Mouse (Mus musculus) embryonic stem cell, embryonic (primary cell): ENCODE measurements around the gene Olfr412.

Experiments used
- CTCF ChIA-PET, 4 experiments: fragments of 300-600 bp in 2 of 4; fragments of 350-600 bp in 2 of 4; sonication (Branson Sonifier 250); formaldehyde crosslinking; loops; one replicate each; lab custom pipeline; 2022; ENCODE audit warnings: inconsistent platforms in 2 of 4; lab: Charles Lee
- POLR2A ChIA-PET, 4 experiments: fragments of 300-600 bp in 2 of 4; fragments of 350-600 bp in 2 of 4; sonication (Branson Sonifier 250); formaldehyde crosslinking; loops; one replicate each; lab custom pipeline; 2022; ENCODE audit warnings: antibody characterized with exemption in 4 of 4, inconsistent platforms in 1 of 4; lab: Charles Lee

The Olfr412 gene

DNA sequence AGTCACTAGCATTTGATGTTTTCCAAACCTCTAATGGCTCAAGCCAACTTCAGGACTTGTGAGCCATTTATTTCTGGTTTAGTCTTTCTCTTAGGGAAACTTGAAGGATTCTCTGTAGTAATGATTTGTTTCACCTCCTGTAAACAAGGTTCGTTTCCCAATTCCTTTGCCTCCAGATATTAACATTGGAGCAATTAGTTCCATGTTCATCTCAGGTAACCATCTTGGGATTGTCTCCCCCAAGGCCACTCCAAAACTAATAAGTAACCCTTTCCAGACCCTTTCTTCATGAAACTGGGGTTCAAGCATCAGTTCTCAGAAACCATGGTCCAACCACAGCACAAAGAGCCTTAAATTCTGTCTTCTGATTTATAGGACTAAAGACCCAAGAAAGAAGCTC, at the start of gene Olfr412:
Olfr412 (plus strand) TSS at position 301 of the 400 bp plus-strand sequence.
- ChIA-PET POLR2A (no interaction called here), CTCF (no interaction called here)

DNA sequence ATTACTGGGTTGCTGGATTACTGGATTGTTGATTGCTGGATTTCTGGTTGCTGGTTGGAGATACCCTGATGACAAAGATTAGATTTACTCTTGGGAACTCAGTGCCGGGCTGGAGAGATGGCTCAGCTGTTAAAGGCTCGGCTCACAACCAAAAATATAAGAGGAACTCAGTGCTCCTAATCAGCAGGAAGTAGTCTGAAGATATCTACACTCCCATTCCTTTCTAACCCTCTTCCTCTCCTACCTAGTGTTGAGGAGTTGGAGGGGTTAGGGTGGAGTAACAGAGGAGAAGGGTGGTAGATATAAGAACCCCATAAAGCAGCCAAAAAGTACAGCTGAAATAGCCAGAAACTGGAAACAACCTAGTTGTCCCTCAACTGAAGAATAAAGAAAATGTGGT, 35.8 kb upstream of the Olfr412 start:
- POLR2A ChIA-PET = no interaction called here
- CTCF ChIA-PET = no interaction called here

DNA sequence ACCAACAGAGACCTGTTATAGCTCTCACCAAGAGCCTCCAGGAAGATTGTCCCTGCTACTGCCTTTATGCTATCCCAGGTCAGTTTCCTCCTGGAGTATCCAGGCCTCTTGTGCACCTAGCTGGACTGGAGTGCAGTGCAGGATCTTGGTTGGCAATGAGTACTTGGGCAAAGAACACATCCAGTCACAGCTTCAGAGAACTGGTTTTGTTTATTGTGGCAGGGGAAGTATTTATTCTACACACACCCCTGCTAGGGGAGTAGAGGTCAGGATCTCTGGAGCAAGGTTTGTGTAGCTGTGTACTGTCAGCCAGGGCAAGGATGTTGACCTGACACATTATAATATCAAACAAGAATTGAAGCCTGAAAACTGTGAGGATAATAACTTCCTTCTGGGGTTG, 33.1 kb upstream of the Olfr412 start:
- CTCF ChIA-PET = no interaction called here
- POLR2A ChIA-PET = no interaction called here

DNA sequence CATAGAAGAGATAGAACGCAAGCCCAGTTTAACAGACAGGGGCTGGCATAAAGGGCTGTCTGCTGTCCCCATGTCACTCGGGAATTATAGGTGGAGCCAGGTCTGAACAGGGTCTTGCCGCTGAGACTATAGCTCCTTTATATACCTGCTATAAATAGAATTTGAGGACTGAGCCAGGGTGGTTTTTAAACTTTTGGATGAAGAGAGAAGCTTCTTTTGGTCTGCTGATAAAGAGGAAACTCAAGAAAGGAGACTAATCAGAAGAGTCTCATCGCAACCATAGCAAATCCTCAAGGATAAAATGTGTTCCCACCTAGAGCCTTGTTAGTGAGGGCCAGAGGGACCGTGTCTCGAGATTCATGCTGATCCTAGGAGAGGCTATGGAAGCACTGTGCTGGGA, 23.9 kb upstream of the Olfr412 start, which contains the start of gene Olfr410:
Olfr410 (minus strand) TSS at position 101 of the 400 bp plus-strand sequence.
- CTCF ChIA-PET = interaction anchor here in 1 of 4 experiments (0.6 kb wide), 1 partner anchor 305 kb away, joined by 4 read pairs; no protein-coding TSS in a partner anchor

DNA sequence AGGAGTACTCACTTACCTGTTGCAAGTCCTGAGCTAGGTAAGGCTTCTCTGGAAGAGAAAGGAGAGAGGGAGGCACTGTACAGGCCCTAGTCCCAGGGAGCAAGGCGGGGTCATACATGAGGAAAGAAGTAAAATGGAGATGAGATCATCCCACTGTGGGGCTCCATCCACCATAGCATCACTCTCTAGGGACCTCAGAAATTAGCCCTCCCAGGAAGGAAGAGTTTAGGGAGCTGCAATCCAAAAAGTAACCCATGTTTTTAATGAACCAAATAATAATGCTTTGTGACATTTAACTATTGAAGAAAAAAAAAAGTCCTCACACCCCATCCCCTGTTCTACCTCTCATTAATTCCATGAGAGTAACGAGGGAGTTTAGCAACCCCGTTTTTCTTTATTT, 9.3 kb upstream of the Olfr412 start, which contains the start of gene Olfr411:
Olfr411 (minus strand) TSS at position 101 of the 400 bp plus-strand sequence.
- ChIA-PET CTCF (no interaction called here), POLR2A (no interaction called here)

More for the DNA sequence above, 23.9 kb upstream of the Olfr412 start, which contains the start of gene Olfr410:
- POLR2A ChIA-PET = no interaction called here

DNA sequence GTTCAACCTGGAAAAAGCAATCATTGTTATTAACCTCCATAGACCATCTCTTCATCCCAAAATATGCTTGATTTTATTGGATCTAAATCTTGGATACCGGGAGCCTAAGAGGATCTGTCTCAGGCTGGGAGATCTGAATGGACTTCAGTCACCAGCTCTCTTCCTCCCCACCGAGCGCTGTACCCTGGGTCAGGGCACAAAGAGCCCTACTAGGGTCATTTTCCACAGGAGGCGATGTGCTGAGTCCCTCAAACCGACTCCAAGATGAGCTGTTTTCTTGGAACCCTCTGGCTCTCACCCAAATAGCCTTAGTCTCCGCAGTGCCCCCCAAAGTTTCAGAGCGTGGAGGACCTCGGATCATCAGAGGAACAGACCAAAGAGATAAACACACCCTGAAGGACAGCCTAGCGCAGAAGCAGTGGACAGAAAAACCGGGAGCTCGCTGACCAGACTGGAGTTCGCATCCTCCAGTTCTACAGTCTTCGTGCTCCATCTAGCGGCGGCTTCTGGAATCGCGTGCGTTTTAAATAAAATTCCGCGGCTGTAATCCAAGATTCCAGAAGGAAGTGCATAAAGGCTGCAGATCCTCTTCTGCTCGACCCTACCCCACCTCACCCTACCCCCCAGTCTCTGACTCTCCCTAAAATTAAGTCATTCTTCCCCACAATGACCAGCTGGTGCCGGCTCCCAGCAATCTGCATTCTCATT, 9.7 kb downstream of the Olfr412 start:
- ChIA-PET POLR2A (interaction anchor here in 3 of 4 experiments (0.5 to 1.6 kb wide), 5 partner anchors 41 to 1173 kb away, joined by 3 to 5 read pairs (median 3); partner anchors contain the start of genes Ctns (in 1 of the 3) and Shpk (in 1 of the 3)), CTCF (interaction anchor here (0.5 to 3.1 kb wide), 42 partner anchors 8 to 1364 kb away, joined by 3 to 16 read pairs (median 3); partner anchors contain the start of genes Ctns (in 1 of the 4), Haspin (in 1 of the 4) and Shpk (in 1 of the 4))

DNA sequence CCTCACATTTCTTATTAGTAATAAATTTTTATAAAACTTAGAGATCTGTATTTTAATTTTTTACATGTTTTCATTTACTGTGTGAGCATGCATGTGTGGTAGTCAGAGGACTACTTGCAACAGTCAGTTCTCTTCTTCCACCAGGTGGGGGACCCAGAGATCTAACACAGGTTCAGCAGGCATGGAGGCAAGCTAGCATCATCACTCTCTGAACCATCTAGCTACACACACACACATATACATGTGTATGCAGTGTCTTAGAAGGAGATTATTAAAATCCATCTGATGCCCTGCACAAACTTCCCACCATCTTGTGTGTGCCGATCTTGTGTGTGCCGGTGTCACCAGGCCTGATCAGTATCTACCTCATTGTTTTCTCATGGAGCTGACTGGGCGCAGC, 15.0 kb downstream of the Olfr412 start:
- ChIA-PET CTCF (interaction anchor here (0.6 to 3.8 kb wide), 50 partner anchors 9 to 793 kb away, joined by 3 to 59 read pairs (median 4); no protein-coding TSS in a partner anchor), POLR2A (interaction anchor here (0.7 to 2.4 kb wide), 13 partner anchors 10 to 171 kb away, joined by 3 to 16 read pairs (median 4); no protein-coding TSS in a partner anchor)

DNA sequence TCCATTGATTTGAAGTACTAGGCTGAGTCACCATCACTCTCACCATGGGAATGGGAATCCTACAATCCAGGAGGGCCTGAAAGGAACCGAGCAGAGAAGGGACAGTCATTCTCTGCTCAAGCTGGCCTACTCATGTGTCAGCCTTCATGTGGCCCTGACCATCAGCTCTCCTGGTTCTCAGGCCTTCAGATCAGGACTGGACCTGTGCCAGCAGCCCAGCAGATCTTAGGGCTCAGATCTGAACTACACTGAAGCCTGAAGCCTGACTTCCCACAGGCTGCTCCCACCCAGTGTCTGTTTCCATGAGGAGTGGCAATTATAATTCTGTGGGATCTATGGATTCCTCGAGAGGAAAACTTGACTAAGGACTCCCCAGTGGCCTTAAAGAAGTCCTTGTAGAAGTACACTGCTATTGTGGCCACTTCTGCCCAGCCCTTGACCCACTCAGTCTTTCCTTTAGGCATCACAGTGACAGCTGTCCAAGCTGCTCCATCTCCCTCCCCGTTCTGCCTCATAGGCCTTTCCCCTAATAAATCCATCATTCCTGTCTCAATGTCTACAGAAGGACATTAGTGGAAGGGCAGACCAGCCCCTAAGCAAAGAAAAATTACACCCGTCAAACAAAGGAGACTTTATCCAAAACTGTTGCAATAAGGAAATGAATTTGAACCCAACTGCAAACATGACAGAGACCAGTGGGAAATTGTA, 17.5 kb downstream of the Olfr412 start:
- CTCF ChIA-PET = no interaction called here

DNA sequence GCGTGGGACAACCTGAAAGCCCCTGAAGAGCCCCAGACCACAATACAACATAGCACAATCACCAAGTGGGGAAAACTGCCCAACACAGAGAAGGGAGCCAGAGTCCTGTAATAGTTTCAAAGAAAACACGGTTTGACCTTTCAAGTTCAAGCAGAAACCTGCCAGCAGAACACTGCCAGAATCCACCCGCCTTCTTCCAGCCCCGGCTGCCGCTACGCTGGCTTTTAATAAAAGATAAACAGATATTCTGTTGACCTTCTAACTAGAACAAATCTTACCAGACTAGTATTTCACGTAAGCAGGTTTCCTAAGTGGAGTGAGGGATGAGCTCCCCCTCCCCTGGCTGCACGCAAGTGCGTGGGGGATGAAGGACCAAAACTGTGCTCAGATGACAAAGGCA, 23.8 kb downstream of the Olfr412 start:
- ChIA-PET POLR2A (no interaction called here), CTCF (interaction anchor here in 1 of 4 experiments (1.3 kb wide), 1 partner anchor 10 kb away, joined by 3 read pairs; no protein-coding TSS in a partner anchor)

More for the DNA sequence above, 17.5 kb downstream of the Olfr412 start:
- POLR2A ChIA-PET = no interaction called here

DNA sequence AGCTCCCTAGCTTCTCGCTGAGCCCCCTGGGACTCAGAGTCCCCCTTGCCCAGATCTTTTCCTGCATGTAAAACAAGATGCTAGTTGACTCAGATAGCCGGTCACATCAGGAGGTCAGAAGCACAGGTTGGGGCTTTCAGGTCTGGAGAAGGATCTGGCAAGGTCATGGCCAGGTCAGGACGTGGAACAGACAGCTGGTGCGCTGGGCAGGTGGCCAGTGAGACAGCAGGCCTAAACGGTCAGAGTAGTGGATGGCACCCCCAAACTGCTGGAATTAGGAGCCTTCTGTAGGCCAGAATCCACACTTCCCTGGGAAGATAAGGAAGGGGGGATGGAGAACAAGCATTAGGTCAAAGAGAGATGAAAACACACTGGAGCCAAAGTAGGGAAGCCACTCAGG, 25.3 kb downstream of the Olfr412 start:
- ChIA-PET CTCF (interaction anchor here (0.5 to 1.2 kb wide), 4 partner anchors 10 to 160 kb away, joined by 3 to 4 read pairs (median 3); no protein-coding TSS in a partner anchor), POLR2A (interaction anchor here in 1 of 4 experiments (1.5 kb wide), 1 partner anchor 10 kb away, joined by 3 read pairs; no protein-coding TSS in a partner anchor)

DNA sequence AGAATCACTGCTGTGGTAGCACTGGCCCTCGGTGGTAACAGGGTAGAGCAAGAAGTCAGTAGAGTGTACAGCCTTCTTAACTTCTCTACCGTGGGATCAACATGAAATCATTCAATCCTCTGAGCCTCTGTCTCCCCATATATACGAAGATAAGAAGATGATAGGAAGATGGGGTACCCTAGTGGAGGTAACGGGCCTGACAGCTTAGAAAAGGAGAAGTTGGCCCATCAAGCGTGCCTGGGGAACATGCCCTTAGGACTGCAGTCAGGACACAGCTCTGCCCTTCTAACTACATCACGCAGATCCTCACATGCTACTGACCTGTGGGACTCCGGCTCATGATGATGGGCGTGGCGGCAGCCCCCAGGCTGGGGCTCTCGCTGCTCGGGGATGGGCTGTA, 30.0 kb downstream of the Olfr412 start:
- ChIA-PET CTCF (interaction anchor here in 2 of 4 experiments (0.7 to 1.4 kb wide), 3 partner anchors 15 to 135 kb away, joined by 3 read pairs; no protein-coding TSS in a partner anchor), POLR2A (interaction anchor here in 2 of 4 experiments (0.8 to 1.1 kb wide), 2 partner anchors 11 to 14 kb away, joined by 3 read pairs; no protein-coding TSS in a partner anchor)

DNA sequence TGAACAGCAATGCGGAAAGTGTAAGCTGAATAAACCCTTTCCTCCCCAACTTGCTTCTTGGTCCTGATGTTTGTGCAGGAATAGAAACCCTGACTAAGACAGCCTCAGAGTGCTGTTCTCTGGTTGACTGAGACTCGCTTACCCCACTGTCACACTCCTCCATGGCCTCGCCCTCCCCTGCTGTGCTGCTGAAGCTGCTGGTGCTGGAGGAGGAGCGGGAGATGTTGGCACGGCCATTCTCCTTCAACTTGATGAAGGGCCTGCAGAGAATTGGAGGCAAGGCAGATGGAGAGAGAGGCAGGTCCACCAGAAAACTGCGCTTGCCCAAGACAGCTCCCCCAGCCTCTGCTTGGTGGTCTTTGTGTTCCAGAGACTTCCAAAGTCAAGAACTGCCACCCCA, 31.0 kb downstream of the Olfr412 start:
- POLR2A ChIA-PET = no interaction called here

DNA sequence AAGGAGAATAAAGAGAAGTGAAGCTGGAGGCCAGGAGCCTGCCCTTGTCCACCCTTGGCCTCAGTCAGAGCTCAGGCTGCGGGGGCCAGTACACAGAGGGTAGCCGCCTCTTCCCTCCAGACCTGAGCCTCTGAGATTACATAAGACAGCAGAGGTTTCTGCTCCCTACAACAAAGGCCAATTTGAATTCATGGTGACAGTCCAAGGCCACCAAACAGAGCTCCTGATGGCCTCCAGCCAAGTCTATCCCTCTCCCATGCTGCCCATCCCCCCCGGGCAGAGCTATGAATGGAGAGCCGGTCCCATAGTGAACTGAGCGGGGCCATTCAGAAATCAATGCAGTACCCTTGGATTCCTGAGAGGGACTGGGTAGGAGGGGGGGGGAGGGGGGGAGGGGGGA, 31.6 kb downstream of the Olfr412 start:
- CTCF ChIA-PET = interaction anchor here in 2 of 4 experiments (0.6 to 0.7 kb wide), 2 partner anchors 45 to 1523 kb away, joined by 3 read pairs; no protein-coding TSS in a partner anchor
- POLR2A ChIA-PET = no interaction called here

More for the DNA sequence above, 31.0 kb downstream of the Olfr412 start:
- CTCF ChIA-PET = interaction anchor here in 3 of 4 experiments (0.6 to 1.4 kb wide), 3 partner anchors 16 to 732 kb away, joined by 3 to 4 read pairs (median 3); no protein-coding TSS in a partner anchor

DNA sequence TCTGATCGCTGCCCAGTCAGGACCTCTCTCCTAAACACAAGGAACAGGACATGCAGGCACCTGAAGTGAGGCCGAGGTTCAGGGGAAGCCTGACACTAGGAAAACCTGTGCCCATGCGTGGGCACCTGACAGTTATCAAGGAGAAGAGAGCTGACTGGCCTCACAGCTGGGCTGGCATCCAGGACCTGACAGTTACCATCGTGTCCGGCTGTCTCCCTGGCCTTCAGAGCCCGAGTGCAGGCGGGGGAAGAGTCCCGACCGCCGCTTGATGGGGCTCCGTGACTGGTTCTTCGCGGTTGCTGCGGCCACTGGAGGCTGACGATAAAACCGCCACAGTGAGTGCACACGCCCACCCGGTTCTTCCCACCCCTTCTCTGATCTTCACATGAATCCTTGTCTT, 33.7 kb downstream of the Olfr412 start:
- ChIA-PET POLR2A (interaction anchor here in 1 of 4 experiments (0.8 kb wide), 1 partner anchor 152 kb away, joined by 3 read pairs; no protein-coding TSS in a partner anchor), CTCF (interaction anchor here in 1 of 4 experiments (1.5 kb wide), 1 partner anchor 19 kb away, joined by 4 read pairs; no protein-coding TSS in a partner anchor)

DNA sequence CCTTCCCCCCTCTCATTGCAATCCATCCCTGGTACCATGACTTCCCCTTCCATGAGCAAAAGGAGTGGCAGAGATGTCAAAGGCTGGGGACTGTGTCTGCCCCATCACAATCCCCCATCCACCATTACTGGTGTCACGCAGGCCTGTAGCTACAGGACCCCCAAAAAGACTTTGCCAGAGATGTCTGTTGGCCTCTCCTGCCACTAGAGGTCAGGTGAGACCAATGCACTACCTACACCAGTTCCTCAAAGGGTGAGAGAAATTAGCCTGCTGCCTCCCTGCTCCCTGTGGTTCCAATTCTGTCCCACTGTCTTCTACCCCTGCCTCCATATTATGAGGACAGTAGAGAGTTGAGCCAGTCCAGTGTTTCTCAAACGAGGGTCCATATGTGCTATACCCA, 40.3 kb downstream of the Olfr412 start:
- CTCF ChIA-PET = interaction anchor here in 3 of 4 experiments (0.6 to 3.7 kb wide), 13 partner anchors 10 to 187 kb away, joined by 3 to 29 read pairs (median 4); no protein-coding TSS in a partner anchor
- POLR2A ChIA-PET = interaction anchor here in 2 of 4 experiments (0.7 to 4.3 kb wide), 3 partner anchors 11 to 145 kb away, joined by 3 to 17 read pairs (median 3); no protein-coding TSS in a partner anchor

DNA sequence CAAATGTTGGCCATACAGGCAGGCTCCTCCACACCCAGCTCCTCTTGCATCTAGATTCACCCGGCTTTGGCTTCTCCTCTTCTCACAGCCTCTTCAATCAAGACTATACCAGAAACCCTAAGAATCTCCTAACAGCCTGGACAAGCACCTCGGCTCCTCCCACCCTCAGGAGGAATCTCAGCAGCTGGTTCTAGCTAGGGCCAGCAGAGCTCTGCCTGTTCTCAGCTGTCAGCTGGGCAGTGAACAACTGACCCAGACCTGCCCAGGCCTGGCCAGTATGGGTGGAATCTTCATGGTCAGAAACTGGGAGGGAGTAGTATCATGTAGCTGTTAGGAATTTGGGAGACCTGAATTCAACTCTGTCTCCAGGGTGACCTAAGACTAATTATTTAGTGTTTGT, 42.3 kb downstream of the Olfr412 start:
- ChIA-PET POLR2A (interaction anchor here in 1 of 4 experiments (0.7 to 4.3 kb wide), 3 partner anchors 119 to 143 kb away, joined by 3 to 17 read pairs (median 7); no protein-coding TSS in a partner anchor), CTCF (interaction anchor here in 1 of 4 experiments (1.5 to 3.7 kb wide), 3 partner anchors 61 to 142 kb away, joined by 5 to 20 read pairs (median 8); no protein-coding TSS in a partner anchor)

DNA sequence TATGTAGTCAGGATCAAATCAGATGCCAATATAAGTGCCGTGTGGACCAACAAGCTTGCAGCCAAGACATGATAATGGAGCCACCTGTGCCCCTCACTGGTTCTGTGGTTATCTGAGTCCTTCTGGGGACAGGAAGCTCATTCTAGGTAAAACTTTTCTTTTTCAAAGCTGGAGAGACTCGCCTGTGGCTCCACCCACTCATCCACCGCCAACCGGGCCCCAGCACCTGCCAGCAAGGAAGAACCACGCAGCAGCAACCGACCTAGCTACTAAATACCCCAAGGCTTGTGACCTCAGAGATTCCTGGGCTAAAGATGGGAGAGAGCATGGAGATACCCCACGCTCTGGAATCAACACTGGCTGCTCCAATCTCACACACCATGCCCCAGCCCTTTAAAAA, 43.3 kb downstream of the Olfr412 start:
- ChIA-PET CTCF (interaction anchor here in 3 of 4 experiments (0.6 to 2.2 kb wide), 4 partner anchors 34 to 883 kb away, joined by 5 to 8 read pairs (median 6); no protein-coding TSS in a partner anchor), POLR2A (interaction anchor here in 1 of 4 experiments (0.7 to 4.3 kb wide), 4 partner anchors 14 to 142 kb away, joined by 3 to 17 read pairs (median 3); no protein-coding TSS in a partner anchor)
